Mouse (Mus musculus) kidney, embryonic 14.5 days (tissue): ENCODE measurements around the gene Bcl3. TPM values are rescaled to one million over a fixed set of nuclear protein-coding genes. Genes with fewer than 3 reads are reported as not detected.
"Not testable (repeated sequence)": the region's sequence is repeated elsewhere in the genome, so short reads cannot be mapped to it uniquely, and the experiment has no call there.

Source experiments
- ATAC-seq: fragments of 200-750 bp; cut with Nextera tagmentation; 2 replicates; pipeline ENCODE4 v1.8.0; 2017; ENCODE audit warnings: moderate number of reproducible peaks, mild to moderate bottlenecking, moderate TSS enrichment, moderate library complexity; ENCODE audit not compliant: low FRiP score, low TSS enrichment
- H3K27ac ChIP-seq: fragments of 300-500 bp; sonication (generic); 2 replicates; pipeline ENCODE4 v1.5.1; 2014; ENCODE audit warnings: low read depth, mild to moderate bottlenecking, low read length, moderate library complexity, mixed read lengths
- H3K27me3 ChIP-seq: fragments of 300-500 bp; sonication (generic); 2 replicates; pipeline ENCODE4 v1.6.1; 2014; ENCODE audit warnings: mild to moderate bottlenecking, low read length; ENCODE audit not compliant: control insufficient read depth, insufficient read depth
- H3K36me3 ChIP-seq: fragments of 300-500 bp; sonication (generic); 2 replicates; pipeline ENCODE4 v1.6.1; 2014; ENCODE audit warnings: low read length, mixed read lengths; ENCODE audit not compliant: control insufficient read depth, insufficient read depth
- H3K4me1 ChIP-seq: fragments of 300-500 bp; sonication (generic); 2 replicates; pipeline ENCODE4 v1.6.1; 2014; ENCODE audit warnings: low read length, mixed read lengths; ENCODE audit not compliant: control insufficient read depth, insufficient read depth
- H3K4me2 ChIP-seq: fragments of 300-500 bp; sonication (generic); replicated peaks from 2 replicates; pipeline ENCODE4 v1.6.1; 2014; ENCODE audit warnings: low read depth, mild to moderate bottlenecking, low read length
- H3K4me3 ChIP-seq: fragments of 300-500 bp; sonication (generic); 2 replicates; pipeline ENCODE4 v1.5.1; 2014; ENCODE audit warnings: mild to moderate bottlenecking, low read length
- H3K9ac ChIP-seq: fragments of 300-500 bp; sonication (generic); 2 replicates; pipeline ENCODE4 v1.6.1; 2014; ENCODE audit warnings: low read depth, mild to moderate bottlenecking, low read length, moderate library complexity
- H3K9me3 ChIP-seq: fragments of 300-500 bp; sonication (generic); 2 replicates; pipeline ENCODE4 v1.6.1; 2016; ENCODE audit warnings: low read length; ENCODE audit not compliant: control insufficient read depth
- WGBS: fragments of 180-500 bp; shearing (Covaris S2); extraction: QIAGEN DNeasy Blood & Tissue Kit; methylation state at CpG from one replicate; pipeline ENCODE4 v1.1.7; 2014; 5-methylcytosine and 5-hydroxymethylcytosine counted together
- polyA plus RNA-seq: library from polyadenylated mRNA; unstranded; fragments of >200 nt; fragmentation: Nextera tagmentation; extraction: Ambion mirVana; gene quantifications from 2 replicates; pipeline ENCODE4 v1.2.1, GENCODE M21; 2014

Bcl3 gene
- polyA plus RNA-seq, 1 experiment from 2014 or later: 4.2 TPM

- no peak overlapping the region for H3K27ac ChIP-seq
- H3K4me2 ChIP-seq: no peak overlapping the region
- WGBS: 16% methylated on average over 2 of the region's 2 CpGs
- no peak overlapping the region for H3K9ac ChIP-seq
- ATAC-seq: no peak
- peaks cover 11% of the 10 kb centered on the region for H3K27me3 ChIP-seq
- H3K36me3 ChIP-seq: no peaks in the 10 kb centered on the region
- H3K4me1 ChIP-seq: no peaks in the 10 kb centered on the region
- H3K4me3 ChIP-seq: no peak overlapping the region
- no peaks in the 10 kb centered on the region for H3K9me3 ChIP-seq
Measured at GRCm38 (mm10) chr7:19800764-19801163, 21.8 kb downstream of the Bcl3 start.

DNA sequence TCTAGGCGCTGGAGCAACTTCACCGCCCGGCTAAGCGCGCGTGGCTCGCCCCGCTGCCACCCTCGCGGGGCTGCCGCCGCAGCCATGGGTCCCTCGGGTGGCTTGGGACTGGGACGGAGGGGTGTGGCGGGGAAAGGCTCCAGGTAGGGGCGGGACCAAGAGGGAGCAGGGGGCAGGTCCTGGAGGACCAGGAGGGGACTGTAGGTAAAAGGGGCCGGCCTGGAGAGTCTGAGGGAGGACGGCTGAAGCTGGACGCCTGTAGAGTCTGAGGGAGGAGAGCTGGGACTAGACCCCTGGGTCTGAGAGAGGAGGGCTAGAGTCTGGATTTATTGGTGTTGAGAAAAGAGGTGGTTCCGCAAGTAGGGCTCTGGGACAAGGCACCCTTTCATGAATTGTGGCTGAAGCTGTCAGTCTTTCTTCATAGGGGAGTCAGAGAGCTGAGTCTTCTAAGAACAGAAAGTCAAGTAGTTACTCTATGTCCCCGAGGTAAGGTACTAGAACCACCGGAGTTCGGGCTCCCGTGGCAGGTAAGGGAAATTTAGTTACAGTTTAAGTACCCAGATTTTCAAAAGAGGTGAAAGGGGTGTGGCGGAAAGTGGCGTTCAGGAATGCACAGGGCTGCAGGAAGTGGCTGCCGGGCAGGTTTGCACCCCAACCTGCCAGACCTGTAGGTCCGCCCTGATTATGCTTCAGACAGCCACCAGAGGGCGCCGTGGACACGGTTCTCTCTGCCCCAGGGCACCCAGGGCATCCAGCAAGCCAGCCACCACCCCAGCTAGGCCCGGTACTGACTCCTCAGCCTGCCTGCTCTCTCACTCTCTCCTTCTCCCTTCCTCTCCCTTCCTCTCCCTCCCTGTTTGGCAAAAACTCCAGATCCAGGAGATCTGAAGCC lies 25.6 kb downstream of the Bcl3 start, which contains the start of gene Cblc:
TSS of gene Cblc (minus strand) at position 113 of the 892 bp plus-strand sequence.
- H3K9ac ChIP-seq: peak within 1 kb of the TSS; percentile 47
- H3K4me1 ChIP-seq: no peaks in the 10 kb centered on the region
- under 1% methylated on average over 32 of the region's 32 CpGs for WGBS
- peak within 1 kb of the TSS; percentile 43 for H3K4me2 ChIP-seq
- H3K27me3 ChIP-seq: peaks cover 11% of the 10 kb centered on the region
- H3K27ac ChIP-seq: peak within 1 kb of the TSS; percentile 65
- no peaks in the 10 kb centered on the region for H3K9me3 ChIP-seq
- H3K4me3 ChIP-seq: peak within 1 kb of the TSS; percentile 34
- peak; percentile 88 for ATAC-seq
- H3K36me3 ChIP-seq: no peaks in the 10 kb centered on the region

DNA sequence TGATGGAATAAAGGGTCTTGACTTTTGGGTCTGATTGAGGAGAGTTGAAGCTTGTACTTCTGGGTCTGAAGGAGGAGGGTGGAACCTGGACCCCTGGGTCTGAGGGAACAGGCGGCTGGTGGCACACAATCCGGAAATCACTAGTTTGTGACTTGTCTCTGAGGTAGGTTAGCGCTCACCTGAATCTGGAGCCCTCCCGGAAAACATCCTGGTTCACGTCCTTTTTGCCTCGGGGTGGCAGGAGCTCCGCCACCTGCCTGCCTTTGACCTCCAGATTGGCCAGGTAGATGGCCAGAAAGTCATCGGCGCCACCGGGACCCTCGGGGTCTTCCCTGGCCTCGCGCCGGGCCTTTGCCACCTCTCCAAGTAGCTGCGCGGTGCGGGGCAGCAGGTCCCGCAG lies 26.3 kb downstream of the Bcl3 start:
- Histone ChIP-seq H3K4me1 (no peaks in the 10 kb centered on the region), H3K27ac (no peak overlapping the region), H3K36me3 (no peaks in the 10 kb centered on the region), H3K4me2 (peak overlapping the region; percentile 43), H3K9ac (peak overlapping the region; percentile 47), H3K4me3 (peak overlapping the region; percentile 34), H3K9me3 (no peaks in the 10 kb centered on the region), H3K27me3 (peaks cover 11% of the 10 kb centered on the region)
- ATAC-seq: no peak
- 6% methylated on average over 18 of the region's 18 CpGs for WGBS

DNA sequence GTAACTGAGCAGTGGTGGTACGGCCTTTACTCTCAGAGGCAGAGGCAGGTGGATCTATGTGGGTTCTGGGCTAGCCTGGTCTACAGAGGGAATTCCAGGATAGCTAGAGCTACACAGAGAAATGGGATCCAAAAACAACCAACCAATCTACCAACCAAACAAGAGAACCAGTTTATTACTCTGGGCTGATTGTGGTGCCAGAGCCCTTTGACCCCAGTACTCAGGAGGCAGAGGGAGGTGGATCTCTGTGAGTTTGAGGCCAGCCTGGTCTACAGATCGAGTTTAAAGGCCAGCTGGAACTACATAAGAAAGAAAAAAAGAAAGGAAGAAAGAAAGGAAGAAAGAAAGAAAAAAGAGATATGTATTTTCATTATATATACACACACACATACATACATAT lies 27.3 kb downstream of the Bcl3 start:
- Histone ChIP-seq H3K36me3 (no peaks in the 10 kb centered on the region), H3K27ac (no peak overlapping the region), H3K9ac (no peak overlapping the region), H3K27me3 (peaks cover 11% of the 10 kb centered on the region), H3K4me2 (no peak overlapping the region), H3K9me3 (no peaks in the 10 kb centered on the region), H3K4me3 (no peak overlapping the region), H3K4me1 (no peaks in the 10 kb centered on the region)
- no peak for ATAC-seq
- WGBS: 69% methylated on average over 2 of the region's 2 CpGs

DNA sequence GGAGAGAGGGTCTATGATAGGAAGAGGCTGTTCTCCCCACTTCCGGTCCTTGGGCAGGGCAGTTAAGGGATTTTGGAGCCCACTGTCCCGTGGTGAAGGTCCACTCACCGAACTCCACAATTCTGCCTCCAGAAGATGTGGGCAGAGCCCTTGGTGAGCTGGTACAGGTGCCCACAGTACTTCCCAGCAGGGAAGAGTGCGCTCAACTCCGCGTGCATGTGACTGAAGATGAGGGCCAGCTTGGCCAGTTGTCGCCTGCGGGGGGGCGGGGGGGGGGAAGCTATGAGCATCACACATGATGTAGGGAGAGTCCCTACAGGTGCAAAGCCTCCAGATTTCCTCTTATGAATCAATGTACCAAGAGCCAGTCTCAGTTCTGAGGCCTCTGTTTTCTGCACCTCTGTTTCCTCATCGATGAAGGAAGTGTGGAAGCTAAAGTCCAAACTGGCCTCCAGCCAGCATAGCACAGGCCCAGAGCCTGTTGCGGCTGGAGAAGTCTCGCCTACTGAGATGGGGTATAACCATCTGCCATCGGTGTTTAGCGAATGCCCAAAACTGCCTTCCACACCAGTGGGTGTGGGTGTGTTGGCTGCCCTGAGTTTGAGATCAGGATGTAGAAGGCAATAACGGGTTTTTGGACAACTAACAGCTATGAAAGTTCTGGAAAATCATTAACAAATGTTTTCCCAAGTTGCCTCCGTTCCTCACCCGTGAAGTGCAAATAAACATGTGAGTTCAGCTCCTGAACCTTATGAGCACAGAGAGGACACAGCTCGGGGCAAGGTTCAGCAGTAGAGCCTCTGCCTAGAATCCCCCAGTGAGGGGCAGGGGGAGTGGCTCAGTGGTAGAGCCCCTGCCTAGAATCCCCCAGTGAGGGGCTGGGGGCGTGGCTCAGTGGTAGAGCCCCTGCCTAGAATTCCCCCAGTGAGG lies 29.6 kb downstream of the Bcl3 start:
- 88% methylated on average over 19 of the region's 19 CpGs for WGBS
- no peak for ATAC-seq
- Histone ChIP-seq H3K9me3 (no peaks in the 10 kb centered on the region), H3K36me3 (no peaks in the 10 kb centered on the region), H3K4me2 (no peak overlapping the region), H3K27ac (no peak overlapping the region), H3K4me3 (no peak overlapping the region), H3K9ac (no peak overlapping the region), H3K4me1 (no peaks in the 10 kb centered on the region), H3K27me3 (peaks cover 11% of the 10 kb centered on the region)

DNA sequence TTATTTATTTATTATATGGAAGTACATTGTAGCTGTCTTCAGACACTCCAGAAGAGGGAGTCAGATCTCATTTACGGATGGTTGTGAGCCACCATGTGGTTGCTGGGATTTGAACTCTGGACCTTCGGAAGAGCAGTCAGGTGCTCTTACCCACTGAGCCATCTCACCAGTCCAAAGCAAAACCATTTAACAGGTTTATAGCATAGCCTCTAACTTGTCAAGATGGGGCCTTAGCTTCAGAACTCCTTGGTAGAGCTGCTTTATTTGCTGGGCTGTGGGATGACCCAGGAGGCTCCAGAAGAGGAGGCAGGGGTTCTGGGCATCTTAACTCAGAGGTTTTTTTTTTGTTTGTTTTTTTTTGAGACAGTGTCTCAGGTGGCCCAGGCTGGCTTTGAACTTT lies 31.1 kb downstream of the Bcl3 start:
- not testable (repeated sequence) for H3K27ac ChIP-seq, H3K9ac ChIP-seq, H3K36me3 ChIP-seq, H3K4me3 ChIP-seq, ATAC-seq, H3K4me2 ChIP-seq, H3K9me3 ChIP-seq, H3K27me3 ChIP-seq, H3K4me1 ChIP-seq
- WGBS: 89% methylated on average over 2 of the region's 2 CpGs

DNA sequence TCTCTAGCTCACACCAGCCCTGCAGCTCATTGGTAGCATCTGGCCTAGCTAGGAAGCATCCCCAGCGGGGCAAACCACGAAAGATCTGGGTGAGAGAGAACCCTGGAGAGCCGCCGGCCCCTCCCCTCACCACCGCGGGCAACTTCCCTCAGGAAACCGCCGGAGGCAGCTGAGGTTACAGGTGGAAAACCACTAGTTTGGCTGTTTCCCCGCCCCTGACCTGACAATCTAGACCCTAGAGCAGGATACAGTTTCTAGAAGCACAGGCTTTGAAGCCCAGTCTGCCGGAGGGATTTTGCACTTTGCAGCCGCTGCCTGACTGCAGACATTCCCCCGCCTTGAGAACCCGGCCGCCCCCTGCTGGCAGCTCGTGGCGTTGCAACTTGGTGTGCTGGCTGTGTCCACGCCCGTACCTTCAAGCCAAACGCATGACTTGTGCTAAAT lies 32.6 kb downstream of the Bcl3 start:
- H3K27ac ChIP-seq: no peak overlapping the region; the same call in 1 of the 2 replicates
- H3K4me1 ChIP-seq: no peaks in the 10 kb centered on the region
- WGBS: 3% methylated on average over 19 of the region's 19 CpGs
- H3K4me3 ChIP-seq: peak overlapping the region; percentile 35
- H3K9ac ChIP-seq: peak overlapping the region; percentile 57; the same call in 1 of the 2 replicates
- ATAC-seq: peak; percentile 69
- H3K4me2 ChIP-seq: peak overlapping the region; percentile 42
- H3K27me3 ChIP-seq: no peaks in the 10 kb centered on the region
- H3K9me3 ChIP-seq: no peaks in the 10 kb centered on the region
- no peaks in the 10 kb centered on the region for H3K36me3 ChIP-seq

- Histone ChIP-seq H3K27me3 (no peaks in the 10 kb centered on the region), H3K27ac (no peak overlapping the region), H3K4me3 (no peak overlapping the region), H3K4me2 (no peak overlapping the region), H3K36me3 (no peaks in the 10 kb centered on the region), H3K4me1 (no peaks in the 10 kb centered on the region), H3K9me3 (no peaks in the 10 kb centered on the region), H3K9ac (no peak overlapping the region)
- ATAC-seq: no peak
- 40% methylated on average over 12 of the region's 12 CpGs for WGBS
Measured at GRCm38 (mm10) chr7:19785874-19786458, 36.6 kb downstream of the Bcl3 start.
